Mouse (Mus musculus) embryonic fibroblast, embryonic 13.5 days (primary cell): ENCODE results near the gene Fam81a.

Source experiments
- CTCF ChIP-seq: IDR thresholded peaks from 2 replicates; pipeline ENCODE4 v1.5.1; 2011; ENCODE audit warnings: mild to moderate bottlenecking, control low read depth, low read length, moderate library complexity, borderline replicate concordance; ENCODE audit not compliant: insufficient read depth
- POLR2A ChIP-seq: IDR thresholded peaks from 2 replicates; pipeline ENCODE4 v1.6.1; 2011; ENCODE audit warnings: low read depth, mild to moderate bottlenecking, control low read depth, low read length, moderate library complexity

- TF ChIP-seq POLR2A (no peak), CTCF (no peak)
These were observed 51.8 kb downstream of the Fam81a start for GRCm38 (mm10) chr9:70090541-70090940.
